Mouse (Mus musculus) erythroblast, embryonic 14.5 days (primary cell): ENCODE data around the gene Cacna1g.

Source experiments
- GATA1 ChIP-seq: IDR thresholded peaks from 2 replicates; pipeline ENCODE4 v1.6.1; 2012; ENCODE audit warnings: low read length, inconsistent platforms, mixed read lengths
- TAL1 ChIP-seq: IDR thresholded peaks from 3 replicates; pipeline ENCODE4 v1.6.1; 2012; ENCODE audit warnings: low read length, inconsistent platforms, mixed read lengths

- TF ChIP-seq GATA1 (no peak), TAL1 (no peak)
These were observed 110.3 kb downstream of the Cacna1g start for GRCm38 (mm10) chr11:94363690-94364089.
